Mouse (Mus musculus) cerebellum, postnatal 36 days (tissue): ENCODE data around the gene Sez6.

Experiments
- DNase-seq, 2 experiments: peaks; one replicate each; pipeline ENCODE4 v3.0.0; 2021 to 2022; ENCODE audit warnings: mixed read lengths in 2 of 2

The Sez6 gene

DNA sequence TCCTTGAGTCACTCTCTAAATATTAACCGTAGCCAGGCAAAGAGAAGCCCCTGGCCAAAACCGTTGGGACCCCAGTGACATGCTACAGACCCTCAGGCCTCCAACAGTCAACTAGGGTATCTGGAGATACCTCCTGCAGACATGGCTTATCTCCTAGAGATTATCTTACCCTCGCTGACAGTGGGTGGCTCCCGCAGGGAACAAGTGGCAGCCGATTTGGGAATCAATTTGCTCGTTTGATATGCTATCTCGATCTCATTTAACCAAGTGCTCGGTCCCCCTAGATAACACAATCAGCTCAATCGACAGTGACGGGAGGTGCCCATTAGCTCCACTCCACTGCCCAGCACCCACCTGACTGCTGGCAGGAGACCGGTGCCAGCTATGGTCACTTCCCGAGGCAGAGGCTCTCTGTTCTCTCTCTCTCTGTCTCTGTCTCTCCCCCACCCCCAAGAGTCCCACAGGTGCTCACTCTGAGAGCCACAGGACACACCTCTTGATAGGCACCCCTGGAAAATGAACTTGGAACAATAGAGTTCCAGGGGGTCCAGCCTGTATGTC, 19.6 kb downstream of the Sez6 start:
- DNase-seq = no peak

DNA sequence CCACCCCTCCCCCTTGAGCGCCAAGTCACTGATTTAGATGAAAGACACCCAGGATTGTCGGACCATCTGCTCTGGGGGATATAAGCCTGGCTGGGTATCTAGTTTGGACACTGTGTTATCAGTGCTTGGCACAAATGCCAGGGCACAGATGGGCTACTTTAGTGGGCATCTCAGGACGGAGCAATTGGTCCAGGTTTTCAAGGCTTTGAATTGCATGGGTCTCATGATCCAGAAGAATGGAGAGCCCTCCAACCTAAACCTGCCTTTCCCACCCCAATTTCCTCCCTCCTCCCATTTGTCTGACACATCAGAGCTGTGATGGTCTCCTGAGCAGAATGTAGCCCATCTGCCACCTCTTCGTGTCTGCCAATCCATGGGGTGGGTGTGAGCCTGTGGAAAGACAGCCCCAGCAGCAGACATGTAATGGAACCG, 20.2 kb downstream of the Sez6 start:
- DNase-seq = peak; percentile 87 to 90

GRCm38 (mm10) chr11:77953671-77954070, 23.1 kb downstream of the Sez6 start:
- peak; percentile 38 to 44 for DNase-seq

GRCm38 (mm10) chr11:77956428-77956827, 25.8 kb downstream of the Sez6 start:
- no peak for DNase-seq

GRCm38 (mm10) chr11:77958268-77958667, 27.7 kb downstream of the Sez6 start:
- peak; percentile 35 to 36 for DNase-seq

DNA sequence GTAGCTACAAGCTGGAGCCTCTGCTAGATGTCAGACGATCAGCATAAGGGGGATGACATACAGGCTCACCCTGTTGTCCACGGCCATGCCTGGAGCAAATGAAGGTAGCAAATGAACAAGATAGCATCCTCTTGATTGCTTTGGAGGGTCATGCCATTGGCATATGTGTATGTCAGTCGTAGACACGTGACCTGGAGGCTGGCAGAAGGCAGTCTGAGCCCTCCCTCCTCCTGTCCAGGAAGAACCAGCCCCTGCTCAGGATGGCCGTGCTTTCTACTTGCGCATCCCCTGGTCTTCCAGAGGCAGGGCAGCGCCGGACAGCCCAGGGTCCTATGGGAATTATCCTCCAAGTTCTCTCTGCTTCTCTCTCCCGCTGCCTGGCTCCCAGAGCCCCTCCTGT, 28.3 kb downstream of the Sez6 start:
- DNase-seq = no peak

DNA sequence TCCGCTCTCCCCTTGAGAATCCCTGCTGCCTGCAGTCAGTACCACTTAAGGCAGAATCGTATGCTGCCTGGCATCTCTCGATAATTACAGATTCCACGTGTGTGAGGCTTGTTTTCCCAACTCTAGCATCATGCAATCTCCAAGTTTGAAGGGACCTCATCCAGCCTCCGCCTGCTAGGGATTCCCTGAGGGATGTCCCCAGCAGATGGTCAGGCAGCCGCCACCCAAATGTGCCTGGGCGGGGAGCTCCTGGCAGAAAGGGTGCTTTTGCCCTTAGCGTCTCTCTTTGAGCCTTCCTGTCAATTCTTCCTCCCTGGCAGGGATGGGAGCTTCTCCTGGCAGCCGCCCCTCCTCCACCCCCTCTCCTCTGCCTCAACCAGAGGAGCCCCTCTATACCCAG, 29.6 kb downstream of the Sez6 start:
- peak in 1 of 2 experiments; percentile 40 for DNase-seq

GRCm38 (mm10) chr11:77960898-77961297, 30.3 kb downstream of the Sez6 start:
- DNase-seq = no peak

DNA sequence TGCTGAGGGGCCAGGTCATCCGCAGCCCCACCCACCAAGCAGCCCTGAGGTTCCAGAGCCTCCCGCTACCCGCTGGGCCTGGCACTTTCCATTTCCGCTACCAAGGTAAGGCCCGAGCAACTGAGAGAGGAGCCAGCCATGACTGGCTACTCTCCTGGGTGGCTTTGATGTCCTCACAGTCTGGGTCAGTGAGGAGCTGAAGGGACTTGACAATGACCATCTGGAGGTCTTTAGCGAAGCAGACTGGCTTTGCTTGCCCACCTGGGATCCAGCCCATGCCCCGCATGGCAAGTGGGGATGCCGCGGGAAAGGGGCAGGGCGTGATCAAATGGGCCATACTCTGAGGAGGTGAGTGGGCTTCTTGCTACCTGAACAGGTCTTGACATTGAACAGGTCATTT, 32.3 kb downstream of the Sez6 start:
- DNase-seq = no peak

DNA sequence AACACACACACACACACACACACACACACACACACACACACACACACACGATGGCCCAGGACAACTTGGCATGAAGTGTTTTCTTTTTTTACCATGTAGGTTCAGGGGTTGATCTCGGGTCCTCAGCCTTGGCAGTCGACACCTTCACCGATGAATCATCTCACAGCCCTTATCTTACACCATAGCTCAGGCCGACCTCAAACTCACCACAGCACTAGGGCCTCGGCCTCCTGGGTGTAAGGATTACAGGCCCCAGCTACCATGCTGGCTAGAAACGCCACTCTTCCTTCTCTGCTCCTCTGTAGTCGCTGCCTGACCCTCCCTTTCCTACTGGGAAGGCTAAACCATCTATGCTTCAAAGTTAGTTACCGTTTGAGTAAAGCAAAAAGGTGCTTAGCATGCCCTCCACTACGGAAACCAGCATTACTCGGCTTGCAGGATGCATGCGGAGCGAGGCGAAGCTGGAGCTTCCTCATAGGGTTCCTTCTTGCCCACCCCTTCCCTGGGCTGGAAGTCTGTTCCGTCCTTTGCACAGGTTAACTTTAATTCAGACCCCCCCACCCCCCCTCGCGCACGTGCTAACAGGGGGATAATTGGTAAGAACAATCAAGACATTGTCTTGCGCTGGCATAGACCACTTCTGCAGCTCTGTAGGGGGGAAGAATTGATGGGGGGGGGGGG, 34.0 kb downstream of the Sez6 start:
- DNase-seq = no peak

DNA sequence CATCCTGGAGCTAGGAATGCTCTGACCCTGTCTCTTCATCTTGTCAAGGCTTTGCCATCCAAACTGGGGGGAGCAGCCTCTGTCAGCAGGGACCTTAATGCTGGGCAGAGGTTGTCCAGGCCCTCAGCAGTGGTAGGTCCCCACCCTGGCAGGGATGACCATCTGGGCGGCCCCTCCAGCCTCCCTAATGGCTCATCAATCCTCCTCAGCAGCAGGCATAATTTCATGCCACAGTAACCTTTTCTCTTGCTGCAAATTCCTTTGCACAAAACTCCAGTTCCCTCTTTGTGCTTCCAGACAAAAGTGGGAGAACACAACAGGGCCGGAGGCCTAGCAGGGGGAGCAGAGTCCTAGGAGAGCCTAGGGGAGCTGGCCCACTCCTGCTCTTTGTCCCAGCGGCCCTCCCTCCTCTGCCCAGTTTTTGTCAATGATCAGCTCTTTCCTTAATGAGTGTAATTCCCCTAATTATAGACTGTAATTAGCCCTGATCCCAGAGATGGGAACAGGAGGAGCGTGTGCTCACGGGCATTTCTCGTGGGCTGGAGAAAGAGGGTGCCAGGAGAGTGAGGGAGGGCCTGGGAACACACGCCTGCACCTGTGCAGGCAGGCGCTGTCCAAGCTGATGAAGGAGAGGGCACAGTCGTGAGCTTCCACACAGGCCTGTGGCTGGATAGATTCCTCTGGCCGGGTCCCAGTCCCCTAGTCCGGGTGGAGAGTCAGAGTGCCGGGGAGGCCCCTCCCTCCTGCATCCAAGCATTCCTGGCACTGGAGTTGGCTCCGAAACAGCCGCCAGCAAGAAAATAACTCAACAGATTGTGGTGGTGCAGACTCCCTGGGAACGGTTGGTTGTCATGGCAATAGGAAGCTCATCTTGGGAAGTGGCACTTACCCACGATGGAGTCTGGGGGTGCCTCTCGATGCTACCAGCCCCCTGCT, 34.8 kb downstream of the Sez6 start:
- peak; percentile 90 to 91 for DNase-seq

DNA sequence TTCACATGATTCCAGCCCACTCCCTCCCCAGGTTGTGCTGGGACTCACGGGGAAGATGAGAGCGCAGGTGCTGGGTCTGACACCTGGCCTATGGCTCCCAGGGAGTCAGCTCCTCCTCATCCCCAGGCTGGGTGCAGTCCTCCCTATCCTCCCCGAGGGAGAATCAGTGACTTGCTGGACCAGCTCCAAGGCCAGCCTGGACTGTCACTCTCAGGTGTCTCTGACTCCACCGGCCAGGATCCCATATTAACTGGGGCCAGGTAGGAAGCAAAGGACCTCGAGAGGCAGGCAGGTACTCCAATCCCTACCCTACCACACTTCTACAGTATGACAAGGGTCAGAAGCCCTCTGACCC, 35.4 kb downstream of the Sez6 start:
- DNase-seq = peak in 1 of 2 experiments; percentile 54

GRCm38 (mm10) chr11:77967114-77967513, 36.5 kb downstream of the Sez6 start:
- peak; percentile 79 to 91 for DNase-seq

GRCm38 (mm10) chr11:77968786-77969185, 38.2 kb downstream of the Sez6 start:
- no peak for DNase-seq

DNA sequence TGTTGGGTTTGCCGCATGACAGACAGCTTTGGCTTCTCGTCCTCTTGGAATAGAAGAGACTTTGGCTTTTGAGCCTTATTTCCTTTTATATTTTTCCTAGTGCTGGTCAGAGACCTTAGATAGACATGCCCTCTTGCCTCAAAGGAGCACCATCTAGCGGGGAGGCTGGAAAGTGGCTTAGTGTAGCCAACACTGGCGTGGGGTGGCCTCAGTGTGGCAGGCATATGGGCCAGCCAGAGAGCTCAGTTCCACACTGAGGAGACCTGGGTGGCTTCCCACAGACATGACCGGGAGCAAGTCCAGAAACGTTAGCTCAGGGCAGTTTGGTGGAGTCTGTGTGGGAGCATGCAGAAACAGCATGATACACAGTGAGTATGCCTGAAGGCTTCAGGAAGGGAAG, 40.1 kb downstream of the Sez6 start:
- DNase-seq = peak; percentile 53 to 58

DNA sequence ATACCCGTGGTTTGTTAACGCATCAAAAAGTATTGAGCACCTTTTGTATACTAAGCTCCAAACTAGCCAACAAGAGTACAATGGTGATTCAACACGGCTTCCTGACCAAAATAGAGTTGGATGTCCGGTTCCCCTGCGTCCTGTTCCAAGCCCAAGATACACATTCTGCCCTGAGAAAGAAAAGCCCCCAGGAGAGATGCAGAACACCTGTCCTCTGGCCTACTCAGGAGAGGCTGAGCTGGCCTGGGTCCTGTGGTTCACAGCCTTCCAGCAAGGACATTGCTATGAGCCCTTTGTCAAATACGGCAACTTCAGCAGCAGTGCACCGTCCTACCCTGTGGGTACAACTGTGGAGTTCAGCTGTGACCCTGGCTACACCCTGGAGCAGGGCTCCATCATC, 42.9 kb downstream of the Sez6 start:
- DNase-seq = peak in 1 of 2 experiments; percentile 3

- DNase-seq = peak in 1 of 2 experiments; percentile 2
Observed at GRCm38 (mm10) chr11:77974325-77974724, 43.7 kb downstream of the Sez6 start.

- no peak for DNase-seq
Observed at GRCm38 (mm10) chr11:77975873-77976272, 45.3 kb downstream of the Sez6 start.

- DNase-seq = peak in 1 of 2 experiments; percentile 3
Observed at GRCm38 (mm10) chr11:77978161-77978560, 47.6 kb downstream of the Sez6 start.

GRCm38 (mm10) chr11:77979221-77979809, 48.7 kb downstream of the Sez6 start:
- peak in 1 of 2 experiments; percentile 2 for DNase-seq

DNA sequence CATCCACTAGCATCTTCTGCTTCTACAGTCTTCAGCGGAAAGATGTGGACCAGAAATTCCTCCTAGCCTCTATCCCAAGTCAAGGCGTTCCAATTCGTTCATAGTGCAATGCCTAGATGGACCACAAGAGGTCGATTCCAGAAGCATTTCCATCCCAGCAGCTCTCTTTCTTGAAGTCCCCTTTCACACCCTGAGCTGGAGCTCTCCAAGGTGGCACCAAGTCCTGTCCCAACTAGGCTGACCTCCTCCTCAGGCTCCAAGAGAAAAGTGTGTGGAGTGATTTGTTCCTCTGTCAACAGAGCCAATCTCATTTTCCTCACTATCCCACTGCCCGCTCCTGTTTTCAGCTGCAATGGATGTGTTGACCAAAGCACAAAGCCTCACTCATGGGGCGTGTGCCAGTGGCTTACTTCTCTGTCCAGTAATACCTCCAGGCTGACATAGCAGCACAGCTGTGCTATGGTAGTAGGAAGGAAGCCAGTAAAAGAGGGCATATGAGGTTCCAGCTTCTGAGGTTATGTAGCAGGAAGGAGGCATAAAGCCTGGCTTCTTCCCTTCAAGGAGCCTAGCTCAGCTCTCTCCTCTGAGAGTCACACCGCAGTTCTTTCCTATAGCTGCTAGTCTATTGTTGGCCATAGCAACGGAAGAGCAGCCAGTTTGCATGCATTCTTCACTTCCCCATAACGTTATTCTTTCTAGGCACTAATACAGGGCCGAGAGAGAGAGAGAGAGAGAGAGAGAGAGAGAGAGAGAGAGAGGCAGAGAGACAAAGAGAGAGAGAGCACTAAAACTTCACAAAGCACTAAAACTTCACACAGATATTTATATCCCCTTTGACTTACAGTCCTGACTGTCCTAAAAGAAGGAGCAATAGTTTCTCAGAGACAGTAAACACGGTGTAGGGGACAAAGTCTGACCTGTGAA, 49.9 kb downstream of the Sez6 start:
- DNase-seq = peak in 1 of 2 experiments; percentile 68
